Mouse (Mus musculus) neural tube, embryonic 11.5 days (tissue): Measurements from ENCODE around the gene Ndufb6. TPM values are rescaled to one million over a fixed set of nuclear protein-coding genes. Genes with fewer than 3 reads are reported as not detected.

Experiments
- ATAC-seq: fragments of 200-750 bp; cut with Nextera tagmentation; 2 replicates; pipeline ENCODE4 v1.8.0; 2017; ENCODE audit warnings: moderate number of reproducible peaks, mild to moderate bottlenecking, moderate TSS enrichment, moderate library complexity; ENCODE audit not compliant: insufficient read depth, low FRiP score, low TSS enrichment
- DNase-seq: peaks from one replicate; pipeline ENCODE4 v3.0.0-alpha.2; 2015; ENCODE audit warnings: low spot score
- H3K27ac ChIP-seq: fragments of 300-500 bp; sonication (generic); 2 replicates; pipeline ENCODE4 v1.5.1; 2014; ENCODE audit warnings: low read depth, mild to moderate bottlenecking, low read length
- H3K27me3 ChIP-seq: fragments of 300-500 bp; sonication (generic); 2 replicates; pipeline ENCODE4 v1.6.1; 2014; ENCODE audit warnings: mild to moderate bottlenecking, low read length, mixed read lengths; ENCODE audit not compliant: control insufficient read depth, insufficient read depth
- H3K36me3 ChIP-seq: fragments of 300-500 bp; sonication (generic); 2 replicates; pipeline ENCODE4 v1.6.1; 2014; ENCODE audit warnings: mild to moderate bottlenecking, low read length, moderate library complexity, mixed read lengths; ENCODE audit not compliant: control insufficient read depth, insufficient read depth
- H3K4me1 ChIP-seq: fragments of 300-500 bp; sonication (generic); 2 replicates; pipeline ENCODE4 v1.6.1; 2014; ENCODE audit warnings: low read length, mixed read lengths; ENCODE audit not compliant: control insufficient read depth, insufficient read depth
- H3K4me2 ChIP-seq: fragments of 300-500 bp; sonication (generic); 2 replicates; pipeline ENCODE4 v1.6.1; 2014; ENCODE audit warnings: low read depth, mild to moderate bottlenecking, moderate library complexity
- H3K4me3 ChIP-seq: fragments of 300-500 bp; sonication (generic); 2 replicates; pipeline ENCODE4 v1.5.1; 2014; ENCODE audit warnings: low read depth, low read length
- H3K9ac ChIP-seq: fragments of 300-500 bp; sonication (generic); 2 replicates; pipeline ENCODE4 v1.6.1; 2014; ENCODE audit warnings: mild to moderate bottlenecking, low read length
- H3K9me3 ChIP-seq: fragments of 300-500 bp; sonication (generic); 2 replicates; pipeline ENCODE4 v1.6.1; 2016; ENCODE audit warnings: low read length; ENCODE audit not compliant: control insufficient read depth
- WGBS: fragments of 180-500 bp; shearing (Covaris S2); extraction: QIAGEN DNeasy Blood & Tissue Kit; methylation state at CpG from one replicate; pipeline ENCODE4 v1.1.7; 2014; 5-methylcytosine and 5-hydroxymethylcytosine counted together
- polyA plus RNA-seq: library from polyadenylated mRNA; unstranded; fragments of >200 nt; fragmentation: Nextera tagmentation; extraction: Ambion mirVana; gene quantifications from 2 replicates; pipeline ENCODE4 v1.2.1, GENCODE M21; 2014

Ndufb6 gene
- polyA plus RNA-seq, 1 experiment from 2014 or later, result 274 TPM

DNA sequence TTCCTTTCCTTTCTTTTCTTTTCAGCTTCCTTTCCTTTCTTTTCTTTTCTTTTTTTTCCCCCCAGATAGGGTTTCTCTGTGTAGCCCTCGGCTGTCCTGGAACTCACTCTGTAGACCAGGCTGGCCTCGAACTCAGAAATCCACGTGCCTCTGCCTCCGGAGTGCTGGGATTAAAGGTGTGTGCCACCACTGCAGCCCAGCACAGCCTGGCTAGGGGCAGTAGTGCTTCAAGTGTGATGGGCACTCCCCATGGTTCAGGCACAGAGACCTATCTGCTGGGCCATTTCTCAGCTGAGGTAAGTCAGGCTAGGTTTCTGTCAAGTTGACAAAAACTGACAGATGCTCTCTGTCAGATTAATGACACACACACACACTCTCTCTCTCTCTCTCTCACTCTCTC lies 36.2 kb downstream of the Ndufb6 start:
- DNase-seq, result no peak
- Histone ChIP-seq H3K9me3 (no peaks in the 10 kb centered on the region), H3K4me1 (0 out of 2 replicates have a peak, but pooled peaks cover 3% of the 10 kb centered on the region), H3K9ac (no peak overlapping the region), H3K27ac (no peak overlapping the region), H3K36me3 (no peaks in the 10 kb centered on the region), H3K4me3 (no peak overlapping the region), H3K27me3 (no peaks in the 10 kb centered on the region), H3K4me2 (no peak overlapping the region)
- no peak for ATAC-seq
- 86% methylated on average over 4 of the region's 4 CpGs for WGBS

DNA sequence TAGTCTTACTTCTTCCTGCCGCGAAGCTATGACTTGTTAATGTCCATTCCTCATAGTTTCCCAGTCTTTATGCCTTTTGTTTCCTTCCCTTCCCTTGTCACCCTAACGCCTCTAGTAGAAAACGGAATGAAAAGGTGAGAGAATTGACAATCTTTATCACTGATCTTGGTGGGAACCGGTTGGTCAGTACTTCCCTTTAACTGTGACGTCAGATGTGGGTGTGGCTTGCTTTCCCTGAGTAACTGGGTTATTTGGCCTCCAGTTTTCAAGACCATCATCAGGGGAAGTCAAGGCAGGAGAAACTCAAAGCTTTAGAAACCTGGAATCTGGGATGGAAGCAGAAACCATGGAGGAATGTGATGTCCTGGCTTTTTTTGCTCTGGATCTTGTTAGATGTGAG lies 37.3 kb downstream of the Ndufb6 start:
- no peak for ATAC-seq
- Histone ChIP-seq H3K27ac (no peak overlapping the region), H3K4me1 (0 out of 2 replicates have a peak, but pooled peaks cover 3% of the 10 kb centered on the region), H3K9ac (no peak overlapping the region), H3K36me3 (no peaks in the 10 kb centered on the region), H3K9me3 (no peaks in the 10 kb centered on the region), H3K27me3 (no peaks in the 10 kb centered on the region), H3K4me3 (no peak overlapping the region), H3K4me2 (no peak overlapping the region)
- 51% methylated on average over 6 of the region's 6 CpGs for WGBS
- no peak for DNase-seq

DNA sequence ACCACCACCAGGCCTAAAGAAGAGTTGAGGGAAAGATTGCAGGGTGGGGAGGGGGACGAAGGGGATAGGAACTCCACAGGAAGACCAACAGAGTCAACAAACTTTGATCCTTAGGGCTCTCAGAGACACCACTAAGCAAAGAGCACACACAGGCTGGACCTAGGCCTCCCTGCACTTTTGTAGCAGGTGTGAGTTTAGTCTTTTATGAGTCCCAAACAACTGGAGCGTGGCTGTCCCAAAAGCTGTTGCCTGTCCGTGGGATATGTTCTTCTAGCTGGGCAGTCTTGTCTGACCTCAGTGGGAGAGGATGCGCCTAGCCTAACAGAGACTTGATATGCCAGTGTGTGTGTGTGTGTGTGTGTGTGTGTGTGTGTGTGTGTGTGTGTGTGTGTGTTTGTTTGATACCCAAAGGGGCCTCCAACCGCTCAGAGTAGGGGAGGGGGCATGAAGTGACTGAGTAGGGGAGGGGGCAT lies 38.9 kb downstream of the Ndufb6 start:
- Histone ChIP-seq H3K4me3 (peak overlapping the region; percentile 48), H3K27me3 (no peaks in the 10 kb centered on the region), H3K27ac (no peak overlapping the region), H3K4me1 (0 out of 2 replicates have a peak, but pooled peaks cover 3% of the 10 kb centered on the region), H3K36me3 (no peaks in the 10 kb centered on the region), H3K9me3 (no peaks in the 10 kb centered on the region), H3K4me2 (peak overlapping the region; percentile 78), H3K9ac (no peak overlapping the region)
- DNase-seq (no peak), ATAC-seq (no peak)
- WGBS, result 34% methylated on average over 5 of the region's 5 CpGs

DNA sequence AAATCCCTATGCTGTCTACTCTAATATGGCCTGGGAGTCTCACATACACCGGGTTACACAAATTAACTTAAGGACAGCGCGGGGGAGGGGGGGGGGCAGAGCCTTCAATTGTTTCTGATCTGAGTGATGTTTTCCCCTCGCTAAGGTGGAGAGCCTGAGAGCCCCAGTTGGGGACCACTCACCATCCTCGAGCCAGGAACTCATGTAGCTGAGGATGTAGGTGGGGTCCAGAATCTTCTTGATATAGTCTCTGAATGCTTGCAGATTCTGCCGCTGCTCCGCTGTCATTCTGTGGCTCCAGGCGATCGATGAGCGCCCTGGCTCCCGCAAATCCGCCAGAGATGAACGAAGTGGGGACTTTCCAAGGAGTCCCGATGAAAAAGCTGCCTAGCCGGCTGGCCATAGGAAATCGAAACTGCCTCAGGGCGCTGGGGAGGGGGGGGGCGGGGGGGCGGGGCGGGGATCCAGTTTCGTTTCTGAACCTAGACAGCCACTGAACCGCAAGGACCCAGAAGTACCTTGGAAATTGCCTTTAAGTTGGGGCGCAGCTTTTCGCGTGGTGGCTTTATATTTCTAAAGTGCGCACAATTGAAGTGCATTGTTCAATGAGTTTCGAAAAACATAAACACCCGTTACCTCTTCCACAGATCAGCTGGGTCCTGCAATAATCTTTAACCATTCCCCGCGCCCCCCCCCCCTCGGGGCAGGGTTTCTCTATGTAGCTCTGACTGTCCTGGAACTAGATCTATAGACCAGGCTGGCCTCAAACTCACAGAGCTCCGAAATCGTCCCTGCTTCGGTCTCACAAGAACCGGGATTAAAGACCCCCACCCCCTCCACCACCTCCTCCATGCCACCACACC lies 39.6 kb downstream of the Ndufb6 start, which contains the start of gene Ddx58:
Ddx58 (minus strand) TSS at position 420 of the 863 bp plus-strand sequence.
- H3K27ac ChIP-seq, result no peak within 1 kb of the TSS
- DNase-seq (peak; percentile 46), ATAC-seq (peak; percentile 48)
- H3K9me3 ChIP-seq, result no peaks in the 10 kb centered on the region
- peak within 1 kb of the TSS; percentile 78 for H3K4me2 ChIP-seq
- 0 out of 2 replicates have a peak, but pooled peaks cover 3% of the 10 kb centered on the region for H3K4me1 ChIP-seq
- peak within 1 kb of the TSS; percentile 48 for H3K4me3 ChIP-seq
- peak within 1 kb of the TSS; percentile 50 for H3K9ac ChIP-seq
- H3K27me3 ChIP-seq, result no peaks in the 10 kb centered on the region
- WGBS, result 3% methylated on average over 34 of the region's 35 CpGs
- no peaks in the 10 kb centered on the region for H3K36me3 ChIP-seq

DNA sequence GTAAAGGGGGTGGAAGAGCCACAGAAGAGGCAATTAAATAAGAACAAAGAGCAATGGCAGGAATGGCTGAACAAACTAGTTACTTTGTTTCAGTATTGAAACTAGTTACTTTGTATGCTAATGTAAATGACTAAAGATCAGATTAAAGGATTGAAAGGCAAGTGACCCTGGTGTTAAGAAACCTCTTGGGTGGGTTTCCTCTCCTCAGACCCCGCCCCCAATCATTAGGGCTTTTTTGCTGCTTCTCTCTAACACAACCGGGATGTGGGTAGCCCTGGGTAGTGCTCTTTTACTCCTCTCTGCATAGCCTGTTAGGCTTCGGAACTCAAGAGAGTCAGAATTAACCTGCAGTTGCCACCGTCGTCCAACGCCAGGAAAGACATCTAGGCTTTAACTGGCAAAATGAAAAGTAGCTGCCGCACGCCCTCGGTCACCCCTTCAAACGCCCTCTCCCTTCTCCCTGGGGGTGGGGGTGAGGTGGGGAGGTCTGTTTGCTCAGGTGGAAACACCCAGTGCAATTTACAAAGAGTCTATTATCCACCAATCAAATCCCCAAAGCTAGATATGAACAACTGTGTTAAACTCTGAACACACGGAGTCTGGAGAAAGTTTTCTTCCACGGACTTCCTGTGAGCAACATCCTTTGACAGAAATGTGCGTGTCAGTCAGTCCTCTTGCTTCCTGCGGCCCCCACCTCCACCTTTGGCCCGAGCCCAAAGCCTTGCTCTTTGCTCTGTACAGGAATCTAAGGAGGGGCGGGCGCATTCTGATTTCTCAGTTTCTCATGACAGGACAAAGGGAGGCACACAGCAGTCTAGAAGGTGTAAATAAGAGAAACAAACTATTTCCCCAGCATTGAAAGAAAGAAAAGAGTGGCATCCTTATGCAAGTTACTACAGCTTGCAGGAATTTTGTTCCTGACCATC lies 40.5 kb downstream of the Ndufb6 start:
- H3K27ac ChIP-seq, result no peak overlapping the region
- 5% methylated on average over 17 of the region's 17 CpGs for WGBS
- H3K9ac ChIP-seq, result peak overlapping the region; percentile 50
- H3K36me3 ChIP-seq, result no peaks in the 10 kb centered on the region
- peak overlapping the region; percentile 48 for H3K4me3 ChIP-seq
- DNase-seq (peak; percentile 17), ATAC-seq (0 out of 2 replicates have a peak, but pooled peaks have one; percentile 38)
- H3K4me2 ChIP-seq, result peak overlapping the region; percentile 78
- no peaks in the 10 kb centered on the region for H3K27me3 ChIP-seq
- 0 out of 2 replicates have a peak, but pooled peaks cover 3% of the 10 kb centered on the region for H3K4me1 ChIP-seq
- no peaks in the 10 kb centered on the region for H3K9me3 ChIP-seq

DNA sequence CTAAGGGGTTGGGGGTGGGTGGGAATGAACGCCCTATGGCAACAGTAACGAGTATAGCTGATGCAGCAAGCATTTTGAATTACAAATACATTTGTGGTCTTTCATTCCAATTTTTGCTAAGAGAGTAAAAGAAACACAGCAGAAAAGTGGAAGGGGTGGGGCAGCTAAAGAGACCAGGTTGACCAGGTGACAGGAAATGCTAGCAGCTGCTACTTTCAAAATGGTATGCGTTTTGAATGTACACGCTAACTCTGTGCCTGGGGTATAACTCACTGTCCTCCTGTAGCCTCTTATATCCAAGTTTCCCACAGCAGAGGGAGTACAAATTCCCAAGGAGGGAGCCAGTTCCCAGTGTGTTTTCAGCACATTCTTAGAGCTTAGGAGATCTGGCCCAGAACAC lies 42.4 kb downstream of the Ndufb6 start:
- Histone ChIP-seq H3K9me3 (no peaks in the 10 kb centered on the region), H3K4me3 (no peak overlapping the region), H3K36me3 (no peaks in the 10 kb centered on the region), H3K4me2 (no peak overlapping the region), H3K27me3 (no peaks in the 10 kb centered on the region), H3K4me1 (0 out of 2 replicates have a peak, but pooled peaks cover 3% of the 10 kb centered on the region), H3K27ac (no peak overlapping the region), H3K9ac (no peak overlapping the region)
- DNase-seq (no peak), ATAC-seq (no peak)
- 95% methylated on average over 4 of the region's 4 CpGs for WGBS

DNA sequence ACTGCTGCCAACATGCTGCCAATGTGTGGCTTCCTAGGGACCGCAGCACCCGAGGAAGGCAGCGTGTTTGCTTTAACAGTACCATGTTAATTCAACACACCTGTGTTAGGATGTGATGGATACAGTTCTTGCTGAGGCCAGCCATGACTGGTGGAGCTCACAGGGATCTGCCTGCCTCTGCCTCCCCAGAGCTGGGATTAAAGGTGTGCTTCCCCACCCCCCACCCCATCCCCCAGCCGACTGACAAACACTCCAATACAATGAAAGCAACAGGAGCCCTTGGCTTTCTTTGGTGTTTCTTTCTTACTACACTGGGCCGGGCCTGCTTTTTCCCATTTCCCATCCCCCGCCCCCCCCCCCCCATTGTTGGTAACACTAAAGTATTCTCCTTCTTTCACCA lies 45.0 kb downstream of the Ndufb6 start:
- Histone ChIP-seq H3K4me2 (no peak overlapping the region), H3K9ac (no peak overlapping the region), H3K36me3 (no peaks in the 10 kb centered on the region), H3K27ac (no peak overlapping the region), H3K4me3 (no peak overlapping the region), H3K9me3 (no peaks in the 10 kb centered on the region), H3K4me1 (0 out of 2 replicates have a peak, but pooled peaks cover 3% of the 10 kb centered on the region), H3K27me3 (no peaks in the 10 kb centered on the region)
- no peak for ATAC-seq
- 78% methylated on average over 6 of the region's 6 CpGs for WGBS
- no peak for DNase-seq

DNA sequence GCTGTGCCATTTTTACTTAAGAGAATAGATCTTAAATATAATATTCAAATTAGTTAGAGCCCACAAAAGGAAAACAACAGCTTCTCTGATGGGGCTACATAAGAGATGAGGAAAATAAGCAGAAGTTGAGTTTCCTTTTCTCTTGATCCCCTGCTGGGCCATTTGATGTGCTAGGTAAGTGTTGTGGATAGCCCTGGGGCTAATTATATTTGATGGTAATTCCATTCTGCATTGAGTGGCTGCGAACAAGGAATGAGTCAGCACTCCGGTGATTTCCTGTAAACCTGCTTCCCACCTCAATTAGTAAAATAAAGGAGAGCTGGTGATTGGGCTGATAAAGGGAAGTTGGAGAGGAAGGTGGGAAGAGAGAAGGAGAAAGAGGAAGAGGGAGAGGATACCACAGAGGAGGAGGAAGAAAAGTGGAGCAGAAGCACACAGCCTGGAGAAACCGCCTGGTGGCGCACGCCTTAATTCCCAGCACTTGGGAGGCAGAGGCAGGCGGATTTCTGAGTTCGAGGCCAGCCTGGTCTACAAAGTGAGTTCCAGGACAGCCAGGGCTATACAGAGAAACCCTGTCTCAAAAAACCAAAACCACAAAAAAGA lies 46.1 kb downstream of the Ndufb6 start:
- Histone ChIP-seq H3K4me2 (no peak overlapping the region), H3K36me3 (no peaks in the 10 kb centered on the region), H3K9ac (no peak overlapping the region), H3K4me1 (no peaks in the 10 kb centered on the region), H3K9me3 (no peaks in the 10 kb centered on the region), H3K4me3 (no peak overlapping the region), H3K27ac (no peak overlapping the region), H3K27me3 (no peaks in the 10 kb centered on the region)
- 95% methylated on average over 7 of the region's 7 CpGs for WGBS
- ATAC-seq (no peak), DNase-seq (no peak)
